Mouse (Mus musculus) ES-E14 (cell line): ENCODE results near the gene Arhgap33. TPM values are rescaled to one million over a fixed set of nuclear protein-coding genes. Genes with fewer than 3 reads are reported as not detected.
"Not testable (repeated sequence)": the region's sequence is repeated elsewhere in the genome, so short reads cannot be mapped to it uniquely, and the experiment has no call there.

Experiments used
- DNase-seq: peaks from one replicate; pipeline ENCODE4 v3.0.0-alpha.2; 2013; ENCODE audit warnings: low read depth, low spot score
- H3K27ac ChIP-seq: 2 replicates; pipeline ENCODE4 v1.5.1; 2012; ENCODE audit warnings: low read depth, mild to moderate bottlenecking, low read length, moderate library complexity, mixed read lengths; ENCODE audit not compliant: poor library complexity, insufficient read depth, severe bottlenecking
- H3K36me3 ChIP-seq: 2 replicates; pipeline ENCODE4 v1.6.1; 2012; ENCODE audit warnings: mild to moderate bottlenecking, low read length, moderate library complexity, mixed read lengths; ENCODE audit not compliant: control insufficient read depth, poor library complexity, insufficient read depth, severe bottlenecking
- H3K4me1 ChIP-seq, 2 experiments: fragments of 150-350 bp in 1 of 2; sonication (generic) in 1 of 2; 2 replicates each; pipeline ENCODE4 v1.6.1; 2012; ENCODE audit warnings: low read length in 2 of 2, mild to moderate bottlenecking in 1 of 2, mixed read lengths in 1 of 2; ENCODE audit not compliant: control insufficient read depth in 2 of 2, insufficient read depth in 2 of 2, poor library complexity in 1 of 2
- H3K4me3 ChIP-seq, 2 experiments: fragments of 150-350 bp in 1 of 2; sonication (generic) in 1 of 2; 2 replicates each; pipeline ENCODE4 v1.5.1; 2012; ENCODE audit warnings: low read length in 2 of 2, low read depth in 1 of 2, mild to moderate bottlenecking in 1 of 2, mixed read lengths in 1 of 2; ENCODE audit not compliant: insufficient read depth in 1 of 2, poor library complexity in 1 of 2, severe bottlenecking in 1 of 2
- H3K9ac ChIP-seq: 2 replicates; pipeline ENCODE4 v1.6.1; 2012; ENCODE audit warnings: low read depth, mild to moderate bottlenecking, low read length, mixed read lengths; ENCODE audit not compliant: poor library complexity, insufficient read depth, severe bottlenecking
- H3K9me3 ChIP-seq: fragments of 150-350 bp; sonication (generic); 2 replicates; pipeline ENCODE4 v1.6.1; 2012; ENCODE audit warnings: low read depth, mild to moderate bottlenecking, low read length; ENCODE audit not compliant: control insufficient read depth, insufficient read depth
- CHD2 ChIP-seq: IDR thresholded peaks from 2 replicates; pipeline ENCODE4 v1.6.1; 2014; ENCODE audit warnings: mild to moderate bottlenecking, low read depth, low read length, inconsistent platforms
- HCFC1 ChIP-seq: IDR thresholded peaks from 2 replicates; pipeline ENCODE4 v1.6.1; 2012; ENCODE audit warnings: low read length, inconsistent platforms, borderline replicate concordance; ENCODE audit not compliant: insufficient read depth
- MAFK ChIP-seq: IDR thresholded peaks from 2 replicates; pipeline ENCODE4 v1.6.1; 2014; ENCODE audit warnings: mild to moderate bottlenecking, low read depth, low read length, inconsistent platforms; ENCODE audit not compliant: insufficient read depth
- ZC3H11A ChIP-seq: IDR thresholded peaks from 2 replicates; pipeline ENCODE4 v1.6.1; 2012; ENCODE audit warnings: low read depth, mild to moderate bottlenecking, inconsistent platforms, low read length, borderline replicate concordance
- ZNF384 ChIP-seq: IDR thresholded peaks from 2 replicates; pipeline ENCODE4 v1.6.1; 2012; ENCODE audit warnings: low read depth, low read length, inconsistent platforms
- in situ Hi-C, 2 experiments: fragments of 600-800 bp; cut with MboI; formaldehyde crosslinking; loops; one replicate each; pipeline ENCODE4 v1.15.1; 2025; ENCODE audit warnings: low sequenced_read_pairs in 2 of 2, inconsistent platforms in 1 of 2; ENCODE audit not compliant: unreplicated experiment in 2 of 2
- total RNA-seq: library from RNA; depleted of rRNA; stranded (reverse); fragments of 300-350 nt; gene quantifications from 2 replicates; pipeline ENCODE4 v1.2.3, GENCODE M21; 2012

Arhgap33 gene
- total RNA-seq, 1 experiment, result 1.0 TPM

- TF ChIP-seq ZC3H11A (no peak), MAFK (no peak), CHD2 (no peak), ZNF384 (no peak), HCFC1 (no peak)
- DNase-seq, result peak; percentile 35
Measured at GRCm38 (mm10) chr7:30515003-30515760, 19.7 kb downstream of the Arhgap33 start.

GRCm38 (mm10) chr7:30508061-30508460 is 26.8 kb downstream of the Arhgap33 start:
- Histone ChIP-seq H3K4me1 (no peaks in the 10 kb centered on the region), H3K27ac (no peak overlapping the region), H3K9ac (no peak overlapping the region), H3K36me3 (no peaks in the 10 kb centered on the region), H3K9me3 (no peaks in the 10 kb centered on the region), H3K4me3 (no peak overlapping the region)
- TF ChIP-seq CHD2 (no peak), MAFK (no peak), ZNF384 (no peak), ZC3H11A (no peak), HCFC1 (no peak)
- in situ Hi-C loops, result no loop called here
- DNase-seq, result no peak

More at GRCm38 (mm10) chr7:30515003-30515760, 19.7 kb downstream of the Arhgap33 start:
- in situ Hi-C loops, result no loop called here
- H3K9ac ChIP-seq, result peak overlapping the region; percentile 9; the same call in 1 of the 2 replicates
- peaks cover 2 to 4% of the 10 kb centered on the region in 2 experiments; a peak in 2 of 4 replicates for H3K4me1 ChIP-seq
- H3K9me3 ChIP-seq, result no peaks in the 10 kb centered on the region
- H3K27ac ChIP-seq, result no peak overlapping the region
- H3K4me3 ChIP-seq, result peak overlapping the region; percentile 26 to 42; a peak in 3 of 4 replicates
- no peaks in the 10 kb centered on the region for H3K36me3 ChIP-seq

GRCm38 (mm10) chr7:30501159-30501558 is 33.7 kb downstream of the Arhgap33 start:
- H3K9ac ChIP-seq, H3K27ac ChIP-seq, H3K36me3 ChIP-seq, in situ Hi-C loops, DNase-seq, H3K4me1 ChIP-seq, H3K9me3 ChIP-seq, H3K4me3 ChIP-seq: not testable (repeated sequence)

- DNase-seq, H3K9me3 ChIP-seq, H3K9ac ChIP-seq, H3K4me3 ChIP-seq, H3K4me1 ChIP-seq, H3K36me3 ChIP-seq, H3K27ac ChIP-seq, in situ Hi-C loops: not testable (repeated sequence)
Measured at GRCm38 (mm10) chr7:30495506-30496042, 39.3 kb downstream of the Arhgap33 start.

- Histone ChIP-seq H3K27ac (no peak within 1 kb of the TSS), H3K9me3 (no peaks in the 10 kb centered on the region), H3K9ac (0 out of 2 replicates have a peak within 1 kb of the TSS, but pooled peaks have one; percentile 25), H3K36me3 (no peaks in the 10 kb centered on the region), H3K4me3 (peak within 1 kb of the TSS; percentile 38 to 43; a peak in 2 of 4 replicates), H3K4me1 (no peaks in the 10 kb centered on the region)
- no peak for TF ChIP-seq MAFK
- TF ChIP-seq ZC3H11A, result no peak
- TF ChIP-seq ZNF384, result no peak
- no peak for TF ChIP-seq CHD2
- TF ChIP-seq HCFC1, result no peak
- in situ Hi-C loops, result no loop called here
- no peak for DNase-seq
Measured at GRCm38 (mm10) chr7:30493401-30493931, 41.4 kb downstream of the Arhgap33 start, which contains the start of gene Prodh2. Prodh2 (plus strand) TSS chr7:30493622.
